Mouse (Mus musculus): ENCODE measurements at regions not wholly inside any gene's neighbourhood (a gene's known extent, or its start where the extent isn't known, plus 50 kb on each side); places are given as distances from the start of the nearest gene placed in this dataset.

DNA sequence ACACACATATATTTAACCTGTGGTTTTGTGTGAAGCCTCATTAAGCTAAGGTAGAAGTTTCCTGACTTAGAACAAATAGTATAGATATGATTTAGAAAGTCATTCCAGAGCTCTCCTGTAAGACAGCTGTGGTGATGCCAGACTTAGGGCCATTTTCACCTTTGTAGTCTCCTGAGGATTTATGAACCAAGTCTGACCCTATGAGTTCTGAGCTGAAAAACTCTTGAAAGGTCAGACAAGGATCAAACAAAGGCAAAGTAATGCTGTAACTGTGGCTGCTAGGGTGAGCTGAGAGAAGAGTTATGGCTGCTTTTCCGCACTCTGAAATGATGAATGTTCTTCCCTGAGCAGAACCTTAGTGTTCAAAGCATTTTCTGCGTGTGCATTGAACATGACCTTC, 58.9 kb upstream of the Stxbp6 start:
- Histone ChIP-seq H3K4me1 (no peaks in the 10 kb centered on the region), H3K27me3 (ENCODE audit: insufficient read depth, poor library complexity, severe bottlenecking) (no peaks in the 10 kb centered on the region), H3K36me3 (no peaks in the 10 kb centered on the region), H3K9me3 (no peaks in the 10 kb centered on the region), H3K27ac (no peak overlapping the region), H3K4me3 (no peak overlapping the region)
- WGBS, result 81% methylated on average over 2 of the region's 2 CpGs
- no peak for DNase-seq (ENCODE audit: low spot score)

DNA sequence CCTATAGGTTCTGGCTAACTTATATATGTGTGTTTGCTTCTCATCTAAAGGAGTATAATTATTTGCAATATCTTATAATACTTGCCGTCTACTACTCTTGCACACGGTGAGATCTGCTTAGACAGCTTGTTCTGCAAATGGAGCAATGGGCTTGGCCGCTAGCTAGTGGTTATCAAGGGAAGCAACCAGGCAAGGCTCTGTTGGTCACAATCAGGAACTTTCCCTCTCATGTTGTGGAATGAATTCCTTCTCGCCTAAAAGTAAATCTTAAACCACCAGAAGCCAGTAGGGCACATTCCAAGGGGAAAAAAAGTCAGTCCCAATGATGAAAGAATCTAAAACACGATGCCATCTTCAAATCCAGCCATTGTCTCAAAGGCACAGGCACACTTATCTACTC, 56.6 kb upstream of the Stxbp6 start:
- Histone ChIP-seq H3K27ac (no peak overlapping the region), H3K4me3 (no peak overlapping the region), H3K27me3 (ENCODE audit: insufficient read depth, poor library complexity, severe bottlenecking) (no peaks in the 10 kb centered on the region), H3K36me3 (no peaks in the 10 kb centered on the region), H3K4me1 (no peaks in the 10 kb centered on the region), H3K9me3 (no peaks in the 10 kb centered on the region)
- WGBS, result 80% methylated on average over 5 of the region's 5 CpGs
- no peak for DNase-seq (ENCODE audit: low spot score)

DNA sequence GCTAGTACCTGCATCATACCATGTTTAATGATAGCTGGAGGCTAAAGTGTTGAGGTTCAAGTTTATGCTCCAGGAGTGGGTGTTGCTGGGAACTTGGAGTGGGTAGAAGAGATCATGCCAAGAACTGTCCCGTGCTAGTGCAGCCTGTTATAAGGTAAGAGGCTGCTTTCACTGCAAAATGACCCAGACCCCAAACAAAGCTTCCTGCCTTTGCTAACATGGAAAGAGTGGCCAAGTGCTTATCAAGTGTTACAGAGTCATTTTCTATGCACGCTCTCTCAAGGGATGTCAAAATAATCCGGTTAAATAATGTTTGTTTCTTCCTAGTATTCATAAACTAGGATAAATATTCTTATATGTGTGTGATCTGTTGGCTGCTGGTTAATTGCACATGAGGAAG, 51.4 kb upstream of the Stxbp6 start:
- 65% methylated on average over 3 of the region's 3 CpGs for WGBS
- no peak overlapping the region for H3K4me3 ChIP-seq
- H3K9me3 ChIP-seq, result no peaks in the 10 kb centered on the region
- H3K27me3 ChIP-seq (ENCODE audit: insufficient read depth, poor library complexity, severe bottlenecking), result no peaks in the 10 kb centered on the region
- no peaks in the 10 kb centered on the region for H3K36me3 ChIP-seq
- no peak for DNase-seq (ENCODE audit: low spot score)
- H3K27ac ChIP-seq, result no peak overlapping the region
- no peaks in the 10 kb centered on the region for H3K4me1 ChIP-seq

Data from heart, embryonic 10.5 days (tissue).